Mouse (Mus musculus): Measurements from ENCODE around the gene Tns1.

Tns1 gene

GRCm38 (mm10) chr1:74031771-74032609 lies 92.3 kb downstream of the Tns1 start:
- DNase-seq = no peak

- DNase-seq = no peak
Observed at GRCm38 (mm10) chr1:74030901-74031360, 93.3 kb downstream of the Tns1 start.

GRCm38 (mm10) chr1:74030285-74030684 lies 94.0 kb downstream of the Tns1 start:
- no peak for DNase-seq

- no peak for DNase-seq
Observed at GRCm38 (mm10) chr1:74029669-74030068, 94.6 kb downstream of the Tns1 start.

- no peak for DNase-seq
Observed at GRCm38 (mm10) chr1:74028881-74029266, 95.4 kb downstream of the Tns1 start.

- no peak for DNase-seq
Observed at GRCm38 (mm10) chr1:74028118-74028880, 96.0 kb downstream of the Tns1 start.

- no peak for DNase-seq
Observed at GRCm38 (mm10) chr1:74027559-74028091, 96.6 kb downstream of the Tns1 start.

- no peak for DNase-seq
Observed at GRCm38 (mm10) chr1:74026703-74027195, 97.5 kb downstream of the Tns1 start.

GRCm38 (mm10) chr1:74025651-74026226 lies 98.5 kb downstream of the Tns1 start:
- DNase-seq = no peak

- no peak for DNase-seq
Observed at GRCm38 (mm10) chr1:74025227-74025626, 99.0 kb downstream of the Tns1 start.

- DNase-seq = no peak
Observed at GRCm38 (mm10) chr1:74024452-74025190, 99.6 kb downstream of the Tns1 start.

- DNase-seq = no peak
Observed at GRCm38 (mm10) chr1:74022998-74023397, 101.3 kb downstream of the Tns1 start.

- no peak for DNase-seq
Observed at GRCm38 (mm10) chr1:74022536-74022935, 101.7 kb downstream of the Tns1 start.

- DNase-seq = no peak
Observed at GRCm38 (mm10) chr1:74020235-74020634, 104.0 kb downstream of the Tns1 start.

- no peak for DNase-seq
Observed at GRCm38 (mm10) chr1:74017399-74018172, 106.7 kb downstream of the Tns1 start.

GRCm38 (mm10) chr1:74016618-74017017 lies 107.6 kb downstream of the Tns1 start:
- DNase-seq = no peak

- DNase-seq = no peak
Observed at GRCm38 (mm10) chr1:74015513-74016234, 108.6 kb downstream of the Tns1 start.

GRCm38 (mm10) chr1:74014538-74015327 lies 109.5 kb downstream of the Tns1 start:
- no peak for DNase-seq

- no peak for DNase-seq
Observed at GRCm38 (mm10) chr1:74013296-74014031, 110.8 kb downstream of the Tns1 start.

All from spleen, adult 18-20 months (tissue).